Mouse (Mus musculus) limb, embryonic 14.5 days (tissue): ENCODE measurements at regions not wholly inside any gene's neighbourhood (a gene's known extent, or its start where the extent isn't known, plus 50 kb on each side); places are given as distances from the start of the nearest gene placed in this dataset.

Experiments
- ATAC-seq: fragments of 200-750 bp; cut with Nextera tagmentation; 2 replicates; pipeline ENCODE4 v1.8.0; 2017; ENCODE audit warnings: low read depth, moderate number of reproducible peaks, moderate TSS enrichment; ENCODE audit not compliant: low FRiP score
- DNase-seq: peaks from one replicate; pipeline ENCODE4 v3.0.0-alpha.2; 2015; ENCODE audit warnings: low spot score
- H3K27ac ChIP-seq: fragments of 300-500 bp; sonication (generic); replicated peaks from 2 replicates; pipeline ENCODE4 v1.5.1; 2014; ENCODE audit warnings: low read depth, mild to moderate bottlenecking, low read length, moderate library complexity, mixed read lengths
- H3K27me3 ChIP-seq: fragments of 300-500 bp; sonication (generic); 2 replicates; pipeline ENCODE4 v1.6.1; 2014; ENCODE audit warnings: low read length, mixed read lengths; ENCODE audit not compliant: control insufficient read depth, insufficient read depth
- H3K36me3 ChIP-seq: fragments of 300-500 bp; sonication (generic); 2 replicates; pipeline ENCODE4 v1.6.1; 2014; ENCODE audit warnings: mild to moderate bottlenecking, low read length, moderate library complexity, mixed read lengths; ENCODE audit not compliant: control insufficient read depth, insufficient read depth
- H3K4me1 ChIP-seq: fragments of 300-500 bp; sonication (generic); 2 replicates; pipeline ENCODE4 v1.6.1; 2014; ENCODE audit warnings: antibody characterized with exemption, low read length, mixed read lengths; ENCODE audit not compliant: control insufficient read depth, insufficient read depth
- H3K4me2 ChIP-seq: fragments of 300-500 bp; sonication (generic); replicated peaks from 2 replicates; pipeline ENCODE4 v1.6.1; 2014; ENCODE audit warnings: low read depth, mild to moderate bottlenecking, low read length, moderate library complexity; ENCODE audit not compliant: severe bottlenecking
- H3K4me3 ChIP-seq: fragments of 300-500 bp; sonication (generic); replicated peaks from 2 replicates; pipeline ENCODE4 v1.5.1; 2014; ENCODE audit warnings: low read length
- H3K9ac ChIP-seq: fragments of 300-500 bp; sonication (generic); 2 replicates; pipeline ENCODE4 v1.6.1; 2014; ENCODE audit warnings: mild to moderate bottlenecking, low read depth, low read length, moderate library complexity; ENCODE audit not compliant: severe bottlenecking
- H3K9me3 ChIP-seq: fragments of 300-500 bp; sonication (generic); 2 replicates; pipeline ENCODE4 v1.6.1; 2016; ENCODE audit warnings: low read length; ENCODE audit not compliant: control insufficient read depth
- POLR2A ChIP-seq: fragments of 200-500 bp; IDR thresholded peaks from 2 replicates; pipeline ENCODE4 v1.8.0; 2012; ENCODE audit warnings: inconsistent platforms, mild to moderate bottlenecking, moderate library complexity, borderline replicate concordance; ENCODE audit not compliant: insufficient read depth, insufficient read length; ENCODE audit errors: extremely low read depth
- WGBS: fragments of 180-500 bp; shearing (Covaris S2); extraction: QIAGEN DNeasy Blood & Tissue Kit; methylation state at CpG from one replicate; pipeline ENCODE4 v1.1.7; 2014; 5-methylcytosine and 5-hydroxymethylcytosine counted together

DNA sequence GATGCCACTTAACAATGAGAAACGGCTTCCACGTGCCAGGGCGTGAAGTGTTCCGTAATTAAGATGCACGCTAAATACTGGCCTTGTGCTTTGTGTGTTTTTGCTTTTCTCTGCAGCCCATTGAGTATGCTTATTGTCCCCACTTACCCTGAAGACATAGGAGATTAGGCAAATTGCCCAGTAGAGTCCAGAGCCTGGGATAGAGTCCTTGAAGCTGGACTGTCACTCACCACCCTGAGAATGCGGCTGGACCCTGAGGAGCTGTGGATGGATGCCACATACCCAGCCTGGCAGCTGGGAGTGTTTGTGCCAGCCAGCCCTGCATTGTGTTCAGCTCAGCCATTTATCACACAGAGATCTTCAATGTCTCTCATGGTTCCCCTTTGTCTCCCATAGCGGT, 195.2 kb downstream of the Abcc12 start:
- Histone ChIP-seq H3K36me3 (no peaks in the 10 kb centered on the region), H3K4me1 (peaks cover 8% of the 10 kb centered on the region; the same call in 1 of the 2 replicates), H3K27me3 (no peaks in the 10 kb centered on the region), H3K9ac (no peak overlapping the region), H3K27ac (no peak overlapping the region), H3K4me3 (no peak overlapping the region), H3K9me3 (no peaks in the 10 kb centered on the region), H3K4me2 (no peak overlapping the region)
- WGBS: 84% methylated on average over 7 of the region's 7 CpGs
- no peak for ATAC-seq
- no peak for DNase-seq
- no peak for TF ChIP-seq POLR2A

DNA sequence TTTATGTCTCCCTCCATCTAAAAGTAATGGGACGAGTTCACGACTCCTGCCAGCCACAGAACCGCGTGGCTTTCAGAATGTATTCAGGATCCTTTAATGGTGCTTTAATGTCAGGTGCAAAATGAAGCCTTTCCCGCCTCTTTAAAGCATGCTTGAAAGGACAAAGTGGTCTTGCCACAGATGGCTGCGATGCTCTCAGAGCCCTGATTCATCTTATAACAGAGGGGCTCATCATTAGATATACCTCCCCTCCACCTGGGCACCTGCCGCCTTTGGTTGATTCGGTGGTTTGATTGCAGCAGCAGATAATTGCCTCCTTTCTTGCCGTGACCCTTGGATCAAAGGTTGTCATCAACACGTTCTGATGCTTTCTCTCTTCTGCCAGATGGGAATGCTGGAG, 198.5 kb downstream of the Abcc12 start:
- no peak overlapping the region for H3K4me3 ChIP-seq
- no peak for DNase-seq
- no peak overlapping the region for H3K27ac ChIP-seq
- no peak for TF ChIP-seq POLR2A
- no peak overlapping the region for H3K4me2 ChIP-seq
- H3K4me1 ChIP-seq: no peaks in the 10 kb centered on the region
- ATAC-seq: no peak
- no peaks in the 10 kb centered on the region for H3K36me3 ChIP-seq
- H3K9me3 ChIP-seq: no peaks in the 10 kb centered on the region
- no peak overlapping the region for H3K9ac ChIP-seq
- WGBS: 79% methylated on average over 10 of the region's 10 CpGs
- no peaks in the 10 kb centered on the region for H3K27me3 ChIP-seq

DNA sequence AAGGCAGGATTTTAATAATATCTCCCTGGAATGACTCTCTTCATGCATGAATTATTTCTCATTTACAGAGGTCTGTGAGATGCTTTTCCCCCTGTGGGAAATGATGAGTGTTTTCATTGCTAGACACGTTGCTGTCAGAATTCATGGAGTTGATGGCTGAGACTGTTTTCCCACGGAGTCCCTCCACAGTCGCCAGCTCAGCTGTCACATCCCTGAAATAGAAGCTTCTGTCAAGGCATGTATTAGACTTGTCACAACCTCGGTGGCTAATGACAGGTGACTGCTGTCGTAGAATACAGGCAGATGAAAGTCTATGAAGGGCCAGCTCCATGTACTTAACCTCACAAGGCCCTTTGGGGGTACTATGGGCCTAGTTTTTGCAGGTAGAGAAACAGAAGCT, 212.4 kb downstream of the Abcc12 start:
- H3K27ac ChIP-seq: no peak overlapping the region
- H3K4me2 ChIP-seq: no peak overlapping the region
- no peaks in the 10 kb centered on the region for H3K4me1 ChIP-seq
- no peak overlapping the region for H3K4me3 ChIP-seq
- DNase-seq (no peak), ATAC-seq (no peak)
- TF ChIP-seq POLR2A: no peak
- H3K27me3 ChIP-seq: no peaks in the 10 kb centered on the region
- no peak overlapping the region for H3K9ac ChIP-seq
- H3K9me3 ChIP-seq: no peaks in the 10 kb centered on the region
- WGBS: 62% methylated on average over 5 of the region's 5 CpGs
- no peaks in the 10 kb centered on the region for H3K36me3 ChIP-seq

DNA sequence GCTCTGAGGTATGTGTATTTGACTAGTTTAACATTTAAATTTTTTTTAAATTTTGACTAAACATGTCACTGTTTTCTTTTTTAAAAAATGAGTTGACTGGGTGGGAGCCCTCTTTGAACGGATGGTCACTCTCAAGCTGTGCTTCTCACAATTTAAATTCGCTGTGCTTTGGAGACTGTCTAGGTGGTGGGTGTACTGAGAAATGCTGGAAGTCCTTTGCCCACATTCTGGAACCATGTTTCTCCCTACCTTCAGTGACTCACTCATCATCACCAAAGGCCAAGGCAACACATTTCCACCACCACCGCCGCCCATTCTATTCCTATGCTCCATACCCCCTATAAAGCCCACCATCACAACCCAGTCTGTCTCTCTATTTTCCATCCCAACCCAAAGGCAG, 213.8 kb downstream of the Abcc12 start:
- Histone ChIP-seq H3K36me3 (no peaks in the 10 kb centered on the region), H3K4me3 (no peak overlapping the region), H3K4me1 (no peaks in the 10 kb centered on the region), H3K9me3 (no peaks in the 10 kb centered on the region), H3K4me2 (no peak overlapping the region), H3K27ac (no peak overlapping the region), H3K27me3 (no peaks in the 10 kb centered on the region), H3K9ac (no peak overlapping the region)
- no peak for TF ChIP-seq POLR2A
- ATAC-seq: no peak
- no peak for DNase-seq
- WGBS: 95% methylated on average over 4 of the region's 4 CpGs

DNA sequence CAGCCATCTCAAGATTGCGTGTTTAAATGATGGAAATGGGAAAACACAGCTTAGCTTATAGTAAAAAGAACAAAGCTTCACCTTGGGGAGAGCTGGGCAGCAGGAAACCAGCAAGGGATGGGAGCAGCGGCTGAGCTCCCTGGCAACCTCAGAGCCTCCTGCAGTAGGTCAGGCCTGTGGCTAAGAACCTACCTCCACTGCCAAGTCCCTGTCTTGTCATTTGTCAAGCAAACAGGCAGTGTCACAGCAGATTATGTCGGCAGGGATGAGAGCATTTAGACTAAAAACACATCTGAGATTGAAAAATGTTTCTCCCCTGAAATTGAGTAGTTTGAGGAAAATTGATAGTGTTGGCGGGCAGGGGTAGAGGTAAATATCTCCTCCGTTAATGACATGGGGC, 214.8 kb downstream of the Abcc12 start:
- Histone ChIP-seq H3K9ac (no peak overlapping the region), H3K4me1 (no peaks in the 10 kb centered on the region), H3K4me2 (no peak overlapping the region), H3K36me3 (no peaks in the 10 kb centered on the region), H3K27ac (no peak overlapping the region), H3K27me3 (no peaks in the 10 kb centered on the region), H3K9me3 (no peaks in the 10 kb centered on the region), H3K4me3 (no peak overlapping the region)
- ATAC-seq (no peak), DNase-seq (no peak)
- 85% methylated on average over 5 of the region's 5 CpGs for WGBS
- no peak for TF ChIP-seq POLR2A

DNA sequence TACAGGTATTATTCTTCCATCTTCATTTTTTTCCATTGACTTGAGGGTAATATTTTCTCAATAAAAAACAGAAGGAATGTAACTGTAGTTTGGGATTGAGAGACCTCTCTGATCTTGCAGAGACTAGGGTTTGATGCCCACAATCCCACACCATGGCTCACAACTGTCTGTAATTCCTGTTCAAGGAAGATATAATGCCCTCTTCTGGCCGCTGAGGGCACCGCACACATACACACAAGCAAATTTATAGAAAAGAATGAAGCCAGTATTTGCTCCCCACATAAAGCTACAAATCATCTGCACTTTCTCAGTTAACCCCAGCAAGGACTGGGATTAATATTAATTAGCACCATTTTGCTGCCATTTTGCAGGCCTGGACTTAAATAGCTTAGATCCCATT, 215.6 kb downstream of the Abcc12 start:
- 56% methylated on average over 2 of the region's 2 CpGs for WGBS
- Histone ChIP-seq H3K36me3 (no peaks in the 10 kb centered on the region), H3K4me1 (no peaks in the 10 kb centered on the region), H3K27me3 (no peaks in the 10 kb centered on the region), H3K4me2 (no peak overlapping the region), H3K9ac (no peak overlapping the region), H3K4me3 (no peak overlapping the region), H3K9me3 (no peaks in the 10 kb centered on the region), H3K27ac (no peak overlapping the region)
- no peak for TF ChIP-seq POLR2A
- DNase-seq: no peak
- ATAC-seq: no peak
